Mouse (Mus musculus): Measurements from ENCODE around the gene Rab3il1.

DNA sequence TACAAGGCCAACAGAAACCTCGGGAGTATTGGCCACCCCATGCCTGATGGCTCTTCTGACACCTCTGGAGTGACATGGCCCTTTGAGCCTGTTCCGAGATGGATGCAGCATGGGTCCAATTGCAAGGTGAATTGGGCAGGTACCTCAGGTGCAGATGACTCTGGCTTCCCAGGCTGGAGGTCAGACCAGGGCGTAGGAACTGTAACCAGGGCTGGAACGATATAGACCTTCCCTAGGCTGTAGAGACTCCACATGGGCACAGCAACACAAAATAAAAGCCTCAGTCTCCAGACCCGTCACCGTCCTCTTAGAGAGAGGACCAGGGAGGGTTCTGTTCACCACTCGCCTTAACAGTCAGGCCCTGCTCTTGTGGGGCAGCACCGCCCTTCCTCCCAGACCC lies 60.8 kb downstream of the Rab3il1 start:
- no peak for TF ChIP-seq CTCF (IDR thresholded peaks at IDR 0.05; ENCODE audit: extremely low read depth, insufficient read depth, low read length)
- TF ChIP-seq POLR2A (IDR thresholded peaks at IDR 0.05; ENCODE audit: extremely low read depth, insufficient read depth, low read length), result no peak
